Mouse (Mus musculus) left cerebral cortex, postnatal 10 days (tissue): ENCODE results near the gene Trim39. TPM values are rescaled to one million over a fixed set of nuclear protein-coding genes. Genes with fewer than 3 reads are reported as not detected.

Source experiments
- total RNA-seq, 2 experiments: library from RNA; stranded (reverse); gene quantifications; 2 replicates each; pipeline ENCODE4 v1.2.3; 2021

Gene Trim39
- total RNA-seq, 2 experiments from 2014 or later = 18.9 to 19.7 TPM

Other genes with a start within 250 kb of the Trim39 start
- gene H2-T23, start 239.4 kb downstream of the Trim39 start, total RNA-seq = 1 to 10 TPM; 2.3 to 2.7 TPM
- 1 to 10 TPM; 5.7 to 6.1 TPM for gene H2-T22, start 229.5 kb downstream of the Trim39 start, total RNA-seq
- gene Gm6034, start 229.3 kb downstream of the Trim39 start, total RNA-seq = not detected
- gene Gm11127, start 213.9 kb downstream of the Trim39 start, total RNA-seq = not detected
- not detected for gene Gm19684, start 150.6 kb downstream of the Trim39 start, total RNA-seq
- gene Gm7030, start 142.8 kb downstream of the Trim39 start, total RNA-seq = not detected
- not detected for gene Gm8909, start 103.7 kb downstream of the Trim39 start, total RNA-seq
- not detected for gene H2-T3, start 82.0 kb downstream of the Trim39 start, total RNA-seq
- 10 to 100 TPM; 43.0 to 51.8 TPM for gene Rpp21, start 14.2 kb downstream of the Trim39 start, total RNA-seq
- not detected for gene H2-M10.2, start 14.2 kb upstream of the Trim39 start, total RNA-seq
- not detected for gene H2-M10.1, start 53.9 kb upstream of the Trim39 start, total RNA-seq
- gene H2-M10.3, start 96.2 kb upstream of the Trim39 start, total RNA-seq = not detected
- not detected for gene H2-M10.4, start 190.1 kb upstream of the Trim39 start, total RNA-seq